Mouse (Mus musculus) ovary, postnatal 10 days (tissue): ENCODE data around the gene Vmn2r121.

Source experiments
- DNase-seq: peaks from one replicate; pipeline ENCODE4 v3.0.0; 2022; ENCODE audit warnings: low spot score

The Vmn2r121 gene

GRCm38 (mm10) chrX:124135852-124136251 is at the start of gene Vmn2r121:
Gene Vmn2r121 (minus strand): TSS chrX:124135952.
- DNase-seq, result no peak
